Mouse (Mus musculus) erythroid progenitor cell, adult 5-6 weeks (primary cell): Measurements from ENCODE around the gene Gpr180. TPM values are rescaled to one million over a fixed set of nuclear protein-coding genes. Genes with fewer than 3 reads are reported as not detected.

Experiments
- ATAC-seq: replicated peaks from 2 replicates; pipeline ENCODE4 v1.8.0; 2016; ENCODE audit warnings: moderate number of reproducible peaks, mild to moderate bottlenecking, moderate TSS enrichment, inconsistent platforms; ENCODE audit not compliant: poor library complexity, low FRiP score, severe bottlenecking
- total RNA-seq, 2 experiments: library from RNA; stranded (forward) in 1 of 2; stranded (reverse) in 1 of 2; fragments of 150-400 nt in 1 of 2; fragments of 186-747, 209-891 nt in 1 of 2; gene quantifications; 2 replicates each; pipeline versions ENCODE4 v1.2.3 to v1.2.4; 2015 to 2017; ENCODE audit warnings: low replicate concordance in 2 of 2

Gene Gpr180
- total RNA-seq, 2 experiments from 2014 or later, result 2.5 TPM; not detected in 1

GRCm38 (mm10) chr14:118194219-118194914 is 57.4 kb downstream of the Gpr180 start:
- no peak for ATAC-seq

DNA sequence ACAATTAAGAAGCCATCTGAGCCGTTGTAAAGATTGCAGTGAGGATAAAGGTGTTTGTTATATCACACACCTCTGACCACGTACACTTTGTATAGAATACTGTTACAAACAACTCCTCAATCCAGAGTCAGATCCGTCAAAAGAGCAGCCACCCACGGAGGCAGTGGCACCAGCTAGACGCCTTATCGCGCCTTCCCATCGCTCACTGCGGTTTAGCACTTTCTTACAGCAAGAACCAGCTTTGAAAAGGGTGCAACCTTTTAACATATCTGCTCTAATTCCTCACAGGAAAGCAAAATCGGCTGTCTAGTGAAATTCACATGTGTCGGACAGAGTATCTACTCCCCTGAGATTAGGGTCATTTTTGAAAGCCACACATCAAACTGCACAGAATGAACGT is 60.1 kb downstream of the Gpr180 start:
- ATAC-seq, result no peak

DNA sequence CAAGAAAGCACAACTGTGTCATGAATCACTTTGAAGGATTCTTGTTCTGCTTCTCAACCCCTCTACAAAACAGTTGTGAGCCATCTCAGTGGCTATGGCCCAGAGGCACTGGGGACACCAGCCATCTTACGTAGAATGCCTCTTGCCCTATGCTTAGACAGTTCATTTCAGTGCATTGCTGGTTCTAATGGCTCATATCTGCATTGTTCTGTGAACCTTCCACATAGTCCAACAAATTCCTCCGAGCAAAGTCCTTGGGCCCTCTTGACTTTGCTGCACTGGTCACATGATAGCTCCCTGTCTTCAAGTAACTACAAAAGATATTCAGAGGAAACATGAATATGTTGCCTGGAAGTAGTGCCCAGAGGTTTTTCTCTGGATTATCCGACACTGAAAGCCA is 63.8 kb downstream of the Gpr180 start:
- no peak for ATAC-seq

- no peak for ATAC-seq
Observed at GRCm38 (mm10) chr14:118202006-118202405, 65.0 kb downstream of the Gpr180 start.

GRCm38 (mm10) chr14:118203031-118203430 is 66.1 kb downstream of the Gpr180 start:
- ATAC-seq, result no peak; the same call in 1 of the 2 replicates

- no peak for ATAC-seq
Observed at GRCm38 (mm10) chr14:118207347-118207746, 70.4 kb downstream of the Gpr180 start.

GRCm38 (mm10) chr14:118209642-118210041 is 72.7 kb downstream of the Gpr180 start:
- no peak for ATAC-seq

- no peak for ATAC-seq
Observed at GRCm38 (mm10) chr14:118212188-118212804, 75.3 kb downstream of the Gpr180 start.

Other genes starting within 250 kb of the Gpr180 start
- not detected in 2 replicates for gene Dct, start 84.9 kb upstream of the Gpr180 start, total RNA-seq (2015; ENCODE audit: low replicate concordance)
- gene Dct, start 84.9 kb upstream of the Gpr180 start, total RNA-seq (2017; ENCODE audit: low replicate concordance), result 0.26 TPM in 1 of 2 replicates, not detected in the other
- 7.1 and 10.8 TPM in 2 replicates for gene Tgds, start 4.4 kb upstream of the Gpr180 start, total RNA-seq (2015; ENCODE audit: low replicate concordance)
- gene Tgds, start 4.4 kb upstream of the Gpr180 start, total RNA-seq (2017; ENCODE audit: low replicate concordance), result 1.5 and 2.4 TPM in 2 replicates
- not detected in 2 replicates for gene Sox21, start 99.9 kb downstream of the Gpr180 start, total RNA-seq (2015; ENCODE audit: low replicate concordance)
- not detected in 2 replicates for gene Sox21, start 99.9 kb downstream of the Gpr180 start, total RNA-seq (2017; ENCODE audit: low replicate concordance)
- not detected in 2 replicates for gene Gm9376, start 129.8 kb downstream of the Gpr180 start, total RNA-seq (2015; ENCODE audit: low replicate concordance)
- gene Gm9376, start 129.8 kb downstream of the Gpr180 start, total RNA-seq (2017; ENCODE audit: low replicate concordance), result not detected in 2 replicates